25 mouse cellular contexts compared by ENCODE assay signal in the genomic region with DNA sequence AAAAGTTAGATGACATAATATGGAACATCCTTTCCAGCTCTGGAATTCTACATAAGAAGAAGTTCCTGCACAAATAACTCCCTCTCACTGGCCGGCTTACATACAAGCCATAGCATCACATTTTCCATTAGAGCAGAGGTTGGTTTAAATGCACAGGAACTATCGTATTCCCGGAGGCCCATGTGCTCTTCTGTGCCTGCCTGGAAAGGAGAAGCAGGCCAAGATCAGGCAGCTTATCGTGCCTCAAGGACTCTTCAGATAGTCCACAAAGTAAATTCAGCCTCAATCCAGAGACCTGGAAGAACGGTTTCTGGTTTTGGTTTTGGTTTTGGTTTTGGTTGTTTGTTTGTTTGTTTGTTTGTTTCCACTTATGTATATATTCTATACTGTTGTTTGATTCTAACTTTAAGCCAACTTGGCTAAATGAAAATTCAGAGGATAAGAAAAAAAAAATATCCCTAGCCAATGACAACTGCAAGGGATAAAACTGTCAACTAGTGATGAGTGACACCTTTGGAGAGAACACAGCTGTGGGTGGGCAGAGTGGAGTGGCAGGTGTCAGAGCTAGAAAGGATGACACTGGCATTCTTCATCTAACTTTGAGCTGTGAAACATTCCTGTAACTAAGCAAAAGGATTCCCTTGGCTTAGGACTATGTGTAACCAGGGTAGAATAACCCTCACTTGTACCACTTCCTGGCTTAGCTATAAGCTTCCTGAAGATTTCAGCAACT. TPM values are rescaled to one million over a fixed set of nuclear protein-coding genes. Genes with fewer than 3 reads are reported as not detected.
DNase-seq lines count a peak whose midpoint lies in the region; ATAC-seq and TF ChIP-seq lines count a peak whose summit lies in the region.
"Had no signal": no experiment of that assay in that cellular context is flagged by ENCODE, and none has a peak within 500 bp of the region (broad histone marks: within the 10 kb centered on the region; RNA-seq: fewer than 3 reads in every experiment).

No protein-coding gene starts in this region.

- no peak overlapping the region for H3K27ac ChIP-seq in embryonic facial prominence, embryonic 14.5 days (replicated peaks; ENCODE audit: low read depth, low read length)
- H3K27ac ChIP-seq in embryonic facial prominence, embryonic 10.5 days (replicated peaks), result no peak overlapping the region
- no peak overlapping the region for H3K27ac ChIP-seq in heart, postnatal 0 days (ENCODE audit: low read depth)
- H3K27ac ChIP-seq in heart, adult 2 months, result no peak overlapping the region
- 0 out of 2 replicates have a peak overlapping the region, but pooled peaks have one; percentile 14 for H3K27ac ChIP-seq in lung, postnatal 0 days (ENCODE audit: low read length)
- no peak overlapping the region for H3K27ac ChIP-seq in midbrain, embryonic 11.5 days (ENCODE audit: low read depth, low read length)
- H3K27ac ChIP-seq in midbrain, embryonic 15.5 days, result no peak overlapping the region
- H3K27ac ChIP-seq: embryonic facial prominence, embryonic 12.5 days; forebrain, embryonic 12.5 days; forebrain, embryonic 15.5 days; hindbrain, embryonic 10.5 days; hindbrain, embryonic 13.5 days had no signal

- DNase-seq in embryonic facial prominence, embryonic 14.5 days (ENCODE audit: low spot score), result peak; percentile 40
- DNase-seq in embryonic facial prominence, embryonic 10.5 days (ENCODE audit: low spot score), result no peak
- peak; percentile 23 for DNase-seq in heart, postnatal 0 days (ENCODE audit: low spot score)
- no peak for DNase-seq in heart, adult 2 months
- peak; percentile 59 for DNase-seq in lung, postnatal 0 days (ENCODE audit: low spot score)
- DNase-seq in lung, postnatal 4 days, result no peak
- DNase-seq in midbrain, embryonic 11.5 days (ENCODE audit: low spot score, missing footprints), result peak; percentile 17
- DNase-seq: adrenal gland, adult 8-10 months; adrenal gland, postnatal 25 days; cerebellum, adult 11-12 months; cerebellum, adult 9-10 months; cerebellum, postnatal 14 days; gastrocnemius, postnatal 25 days; heart, postnatal 10 days; heart, postnatal 36 days had no signal

- H3K27me3 ChIP-seq in embryonic facial prominence, embryonic 14.5 days (replicated peaks; ENCODE audit: control insufficient read depth, insufficient read depth, low read length), result no peaks in the 10 kb centered on the region
- no peaks in the 10 kb centered on the region for H3K27me3 ChIP-seq in embryonic facial prominence, embryonic 10.5 days (replicated peaks; ENCODE audit: low read depth, poor library complexity, severe bottlenecking)
- no peaks in the 10 kb centered on the region for H3K27me3 ChIP-seq in heart, postnatal 0 days (ENCODE audit: control insufficient read depth, insufficient read depth, low read length)
- no peaks in the 10 kb centered on the region for H3K27me3 ChIP-seq in heart, adult 2 months (ENCODE audit: control insufficient read depth, insufficient read depth, low read length)
- no peaks in the 10 kb centered on the region for H3K27me3 ChIP-seq in lung, postnatal 0 days (replicated peaks; ENCODE audit: insufficient read depth, low read length)
- H3K27me3 ChIP-seq in midbrain, embryonic 11.5 days (ENCODE audit: control insufficient read depth, insufficient read depth, low read length), result no peaks in the 10 kb centered on the region
- no peaks in the 10 kb centered on the region for H3K27me3 ChIP-seq in midbrain, embryonic 15.5 days (replicated peaks)
- H3K27me3 ChIP-seq: embryonic facial prominence, embryonic 12.5 days; forebrain, embryonic 12.5 days; forebrain, embryonic 15.5 days; heart, embryonic 13.5 days; hindbrain, embryonic 13.5 days had no signal

- H3K79me2 ChIP-seq in heart, adult 2 months (replicated peaks; ENCODE audit: control insufficient read depth, insufficient read depth, low read length), result no peaks in the 10 kb centered on the region

- no peak for ATAC-seq in embryonic facial prominence, embryonic 14.5 days (ENCODE audit: low read depth)
- no peak for ATAC-seq in heart, postnatal 0 days (ENCODE audit: insufficient read depth, low read depth)
- ATAC-seq in lung, postnatal 0 days, result no peak
- ATAC-seq in midbrain, embryonic 11.5 days (ENCODE audit: low FRiP score), result no peak
- no peak for ATAC-seq in midbrain, embryonic 15.5 days (replicated peaks)
- ATAC-seq: activated CD4-positive, CD25-positive, alpha-beta regulatory T cell, adult 4 months; forebrain, embryonic 15.5 days; hindbrain, embryonic 16.5 days had no signal

- 0 out of 2 replicates have a peak, but pooled peaks cover 3% of the 10 kb centered on the region for H3K36me3 ChIP-seq in embryonic facial prominence, embryonic 14.5 days (ENCODE audit: control insufficient read depth, insufficient read depth, low read length)
- no peaks in the 10 kb centered on the region for H3K36me3 ChIP-seq in embryonic facial prominence, embryonic 10.5 days (replicated peaks)
- no peaks in the 10 kb centered on the region for H3K36me3 ChIP-seq in heart, postnatal 0 days (replicated peaks; ENCODE audit: control insufficient read depth, insufficient read depth, low read length)
- no peaks in the 10 kb centered on the region; the same call in 1 of the 2 replicates for H3K36me3 ChIP-seq in heart, adult 2 months (ENCODE audit: control insufficient read depth, insufficient read depth, low read length)
- no peaks in the 10 kb centered on the region for H3K36me3 ChIP-seq in lung, postnatal 0 days (ENCODE audit: insufficient read depth, low read length)
- no peaks in the 10 kb centered on the region for H3K36me3 ChIP-seq in midbrain, embryonic 11.5 days (ENCODE audit: control insufficient read depth, insufficient read depth, low read length)
- H3K36me3 ChIP-seq in midbrain, embryonic 15.5 days (replicated peaks), result no peaks in the 10 kb centered on the region
- H3K36me3 ChIP-seq: embryonic facial prominence, embryonic 12.5 days; forebrain, embryonic 12.5 days; forebrain, embryonic 15.5 days; heart, embryonic 13.5 days; hindbrain, embryonic 10.5 days; hindbrain, embryonic 13.5 days had no signal

- TF ChIP-seq POLR2A in heart, adult 2 months (IDR thresholded peaks at IDR 0.05; ENCODE audit: insufficient read depth, low read depth, low read length), result no peak

- WGBS in embryonic facial prominence, embryonic 14.5 days, result 83% methylated on average over 5 of the region's 5 CpGs
- WGBS in embryonic facial prominence, embryonic 10.5 days, result 89% methylated on average over 5 of the region's 5 CpGs
- 28% methylated on average over 5 of the region's 5 CpGs for WGBS in heart, postnatal 0 days
- 37% methylated on average over 5 of the region's 5 CpGs for WGBS in heart, adult 2 months
- 53% methylated on average over 5 of the region's 5 CpGs for WGBS in lung, postnatal 0 days
- 92% methylated on average over 5 of the region's 5 CpGs for WGBS in midbrain, embryonic 11.5 days
- WGBS in midbrain, embryonic 15.5 days, result 91% methylated on average over 5 of the region's 5 CpGs

- no peak overlapping the region for H3K4me3 ChIP-seq in embryonic facial prominence, embryonic 14.5 days (ENCODE audit: low read depth, low read length)
- no peak overlapping the region for H3K4me3 ChIP-seq in embryonic facial prominence, embryonic 10.5 days
- no peak overlapping the region for H3K4me3 ChIP-seq in heart, postnatal 0 days (ENCODE audit: low read depth, low read length)
- no peak overlapping the region for H3K4me3 ChIP-seq in heart, adult 2 months
- H3K4me3 ChIP-seq in lung, postnatal 0 days (ENCODE audit: low read depth, low read length), result no peak overlapping the region
- H3K4me3 ChIP-seq in midbrain, embryonic 11.5 days (ENCODE audit: low read depth, low read length), result no peak overlapping the region
- H3K4me3 ChIP-seq in midbrain, embryonic 15.5 days, result no peak overlapping the region
- H3K4me3 ChIP-seq: embryonic facial prominence, embryonic 12.5 days; erythroblast, embryonic 14.5 days; forebrain, embryonic 12.5 days; forebrain, embryonic 15.5 days; heart, embryonic 13.5 days; hindbrain, embryonic 10.5 days; hindbrain, embryonic 13.5 days had no signal

- intact Hi-C loops in heart, adult 2 months (cut with DNase I), result no loop called here

- H3K9me3 ChIP-seq in embryonic facial prominence, embryonic 14.5 days (ENCODE audit: control insufficient read depth, low read length), result no peaks in the 10 kb centered on the region
- H3K9me3 ChIP-seq in embryonic facial prominence, embryonic 10.5 days, result no peaks in the 10 kb centered on the region
- no peaks in the 10 kb centered on the region for H3K9me3 ChIP-seq in heart, postnatal 0 days (replicated peaks; ENCODE audit: control insufficient read depth, low read length)
- no peaks in the 10 kb centered on the region for H3K9me3 ChIP-seq in lung, postnatal 0 days (ENCODE audit: low read length)
- H3K9me3 ChIP-seq in midbrain, embryonic 11.5 days (ENCODE audit: control insufficient read depth, low read length), result no peaks in the 10 kb centered on the region
- H3K9me3 ChIP-seq in midbrain, embryonic 15.5 days, result no peaks in the 10 kb centered on the region
- H3K9me3 ChIP-seq: embryonic facial prominence, embryonic 12.5 days; forebrain, embryonic 12.5 days; forebrain, embryonic 15.5 days; heart, embryonic 13.5 days; hindbrain, embryonic 10.5 days; hindbrain, embryonic 13.5 days had no signal

- no peak overlapping the region for H3K4me2 ChIP-seq in embryonic facial prominence, embryonic 14.5 days (ENCODE audit: low read depth, low read length)
- H3K4me2 ChIP-seq in heart, postnatal 0 days (ENCODE audit: low read depth, low read length), result no peak overlapping the region
- no peak overlapping the region for H3K4me2 ChIP-seq in lung, postnatal 0 days (replicated peaks; ENCODE audit: low read depth, low read length)
- H3K4me2 ChIP-seq in midbrain, embryonic 11.5 days, result no peak overlapping the region
- no peak overlapping the region for H3K4me2 ChIP-seq in midbrain, embryonic 15.5 days
- H3K4me2 ChIP-seq: embryonic facial prominence, embryonic 12.5 days; forebrain, embryonic 12.5 days; forebrain, embryonic 15.5 days; heart, embryonic 13.5 days; hindbrain, embryonic 13.5 days had no signal

- H3K9ac ChIP-seq in embryonic facial prominence, embryonic 14.5 days (ENCODE audit: low read depth, low read length), result no peak overlapping the region
- H3K9ac ChIP-seq in heart, postnatal 0 days (replicated peaks; ENCODE audit: low read depth, low read length), result no peak overlapping the region
- H3K9ac ChIP-seq in heart, adult 2 months (ENCODE audit: low read depth, low read length), result no peak overlapping the region
- no peak overlapping the region for H3K9ac ChIP-seq in lung, postnatal 0 days (replicated peaks; ENCODE audit: low read depth)
- H3K9ac ChIP-seq in midbrain, embryonic 11.5 days (ENCODE audit: low read length), result no peak overlapping the region
- no peak overlapping the region for H3K9ac ChIP-seq in midbrain, embryonic 15.5 days
- H3K9ac ChIP-seq: embryonic facial prominence, embryonic 12.5 days; forebrain, embryonic 12.5 days; forebrain, embryonic 15.5 days; heart, embryonic 13.5 days; hindbrain, embryonic 13.5 days had no signal

- no peak for TF ChIP-seq EP300 in heart, postnatal 0 days (IDR thresholded peaks at IDR 0.05; ENCODE audit: low read depth)
- TF ChIP-seq EP300 in heart, adult 2 months (IDR thresholded peaks at IDR 0.05; ENCODE audit: insufficient read depth, low read depth, low read length), result no peak
- no peak; the same call in 1 of the 2 replicates for TF ChIP-seq EP300 in lung, postnatal 0 days (IDR thresholded peaks at IDR 0.05)

- TF ChIP-seq CTCF in heart, postnatal 0 days (IDR thresholded peaks at IDR 0.05; ENCODE audit: low read depth), result no peak
- TF ChIP-seq CTCF in heart, adult 2 months (IDR thresholded peaks at IDR 0.05), result no peak
- TF ChIP-seq CTCF in lung, postnatal 0 days (IDR thresholded peaks at IDR 0.05), result no peak

- H3K4me1 ChIP-seq in embryonic facial prominence, embryonic 14.5 days (ENCODE audit: control insufficient read depth, insufficient read depth, low read length), result peaks cover 6% of the 10 kb centered on the region
- peaks cover 16% of the 10 kb centered on the region; the same call in 1 of the 2 replicates for H3K4me1 ChIP-seq in embryonic facial prominence, embryonic 10.5 days
- H3K4me1 ChIP-seq in heart, postnatal 0 days (ENCODE audit: control insufficient read depth, insufficient read depth), result peaks cover 15% of the 10 kb centered on the region; the same call in 1 of the 2 replicates
- H3K4me1 ChIP-seq in heart, adult 2 months (ENCODE audit: control insufficient read depth, insufficient read depth, low read length), result peaks cover 11% of the 10 kb centered on the region
- peaks cover 27% of the 10 kb centered on the region for H3K4me1 ChIP-seq in lung, postnatal 0 days (ENCODE audit: insufficient read depth, low read depth, low read length)
- H3K4me1 ChIP-seq in midbrain, embryonic 11.5 days (ENCODE audit: control insufficient read depth, insufficient read depth, low read length), result peaks cover 11% of the 10 kb centered on the region
- H3K4me1 ChIP-seq in midbrain, embryonic 15.5 days, result no peaks in the 10 kb centered on the region
- H3K4me1 ChIP-seq: embryonic facial prominence, embryonic 12.5 days; hindbrain, embryonic 10.5 days; hindbrain, embryonic 13.5 days had no signal

RNA-seq across cellular contexts. Expression of gene Fbln5, which starts 48.4 kb away (rescaled TPM):
- 143 and 156 TPM in 2 replicates for polyA plus RNA-seq in embryonic facial prominence, embryonic 14.5 days (2014; fragmentation: Nextera tagmentation; extraction: Ambion mirVana)
- polyA plus RNA-seq in embryonic facial prominence, embryonic 10.5 days (2016; fragmentation: Nextera tagmentation; extraction: Ambion mirVana), result 13.1 and 19.3 TPM in 2 replicates
- total RNA-seq in heart, postnatal 0 days (2014; rRNA removed; ENCODE audit: low replicate concordance), result 35.9 and 38.4 TPM in 2 replicates
- 56.0 and 61.6 TPM in 2 replicates for polyA plus RNA-seq in heart, postnatal 0 days (2015; fragmentation: Nextera tagmentation; extraction: Ambion mirVana)
- 10 to 100 TPM; 23.4 to 26.9 TPM for total RNA-seq in heart, adult 2 months (2021)
- polyA plus RNA-seq in heart, adult 2 months (2012; rRNA removed), result 40.4 and 60.4 TPM in 2 replicates
- 408 and 420 TPM in 2 replicates for polyA plus RNA-seq in lung, postnatal 0 days (2015; fragmentation: Nextera tagmentation; extraction: Ambion mirVana)
- 14.5 and 17.2 TPM in 2 replicates for polyA plus RNA-seq in midbrain, embryonic 11.5 days (2014; fragmentation: Nextera tagmentation; extraction: Ambion mirVana)
- 10.1 and 11.6 TPM in 2 replicates for polyA plus RNA-seq in midbrain, embryonic 15.5 days (2015; fragmentation: Nextera tagmentation; extraction: Ambion mirVana)
- polyA plus RNA-seq: activated CD4-positive, CD25-positive, alpha-beta regulatory T cell, adult 4 months; erythroblast, embryonic 14.5 days had no signal

RNA-seq across cellular contexts. Expression of gene Tc2n, which starts 52.1 kb away (rescaled TPM):
- 1.0 and 1.3 TPM in 2 replicates for polyA plus RNA-seq in embryonic facial prominence, embryonic 14.5 days (2014; fragmentation: Nextera tagmentation; extraction: Ambion mirVana)
- polyA plus RNA-seq in embryonic facial prominence, embryonic 10.5 days (2016; fragmentation: Nextera tagmentation; extraction: Ambion mirVana), result 0.23 and 0.55 TPM in 2 replicates
- 0.89 and 0.99 TPM in 2 replicates for total RNA-seq in heart, postnatal 0 days (2014; rRNA removed; ENCODE audit: low replicate concordance)
- 0.31 and 0.33 TPM in 2 replicates for polyA plus RNA-seq in heart, postnatal 0 days (2015; fragmentation: Nextera tagmentation; extraction: Ambion mirVana)
- total RNA-seq in heart, adult 2 months (2021), result under 1 TPM; 0.34 to 0.59 TPM
- polyA plus RNA-seq in heart, adult 2 months (2012; rRNA removed), result 0.06 and 0.12 TPM in 2 replicates
- polyA plus RNA-seq in lung, postnatal 0 days (2015; fragmentation: Nextera tagmentation; extraction: Ambion mirVana), result 19.6 and 19.9 TPM in 2 replicates
- 0.11 TPM in 2 replicates for polyA plus RNA-seq in midbrain, embryonic 11.5 days (2014; fragmentation: Nextera tagmentation; extraction: Ambion mirVana)
- 0.18 and 0.39 TPM in 2 replicates for polyA plus RNA-seq in midbrain, embryonic 15.5 days (2015; fragmentation: Nextera tagmentation; extraction: Ambion mirVana)
- polyA plus RNA-seq: erythroblast, embryonic 14.5 days had no signal

Comparison
In these comparisons a context has a peak if more than half of its experiments do, and no peak if none do; other contexts are left out.
1. DNase-seq: peak in embryonic facial prominence, embryonic 14.5 days (single experiment), heart, postnatal 0 days (single experiment), lung, postnatal 0 days (single experiment) and midbrain, embryonic 11.5 days (single experiment); none in embryonic facial prominence, embryonic 10.5 days (single experiment), heart, adult 2 months (0 of 2) and lung, postnatal 4 days (0 of 2).